Mouse (Mus musculus) forebrain, embryonic 14.5 days (tissue): ENCODE measurements at regions not wholly inside any gene's neighbourhood (a gene's known extent, or its start where the extent isn't known, plus 50 kb on each side); places are given as distances from the start of the nearest gene placed in this dataset.

Experiments
- ATAC-seq: fragments of 200-750 bp; cut with Nextera tagmentation; 2 replicates; pipeline ENCODE4 v1.8.0; 2017; ENCODE audit warnings: mild to moderate bottlenecking, moderate library complexity
- DNase-seq: peaks from one replicate; pipeline ENCODE4 v3.0.0-alpha.2; 2015; ENCODE audit warnings: low spot score
- H3K27ac ChIP-seq: fragments of 300-500 bp; sonication (generic); 2 replicates; pipeline ENCODE4 v1.5.1; 2014; ENCODE audit warnings: low read depth, mild to moderate bottlenecking, control low read depth, low read length, moderate library complexity
- H3K27me3 ChIP-seq: fragments of 300-500 bp; sonication (generic); replicated peaks from 2 replicates; pipeline ENCODE4 v1.6.1; 2014; ENCODE audit warnings: low read length, control low read depth, mixed read lengths; ENCODE audit not compliant: control insufficient read depth, insufficient read depth
- H3K36me3 ChIP-seq: fragments of 300-500 bp; sonication (generic); 2 replicates; pipeline ENCODE4 v1.6.1; 2014; ENCODE audit warnings: low read length, control low read depth; ENCODE audit not compliant: control insufficient read depth, insufficient read depth
- H3K4me1 ChIP-seq: fragments of 300-500 bp; sonication (generic); 2 replicates; pipeline ENCODE4 v1.6.1; 2014; ENCODE audit warnings: antibody characterized with exemption, low read length, control low read depth; ENCODE audit not compliant: control insufficient read depth, insufficient read depth
- H3K4me2 ChIP-seq: fragments of 300-500 bp; sonication (generic); 2 replicates; pipeline ENCODE4 v1.6.1; 2014; ENCODE audit warnings: mild to moderate bottlenecking, control low read depth, low read length
- H3K4me3 ChIP-seq: fragments of 300-500 bp; sonication (generic); 2 replicates; pipeline ENCODE4 v1.5.1; 2014; ENCODE audit warnings: low read depth, low read length, control low read depth
- H3K9ac ChIP-seq: fragments of 300-500 bp; sonication (generic); 2 replicates; pipeline ENCODE4 v1.6.1; 2014; ENCODE audit warnings: mild to moderate bottlenecking, low read length, control low read depth, moderate library complexity
- H3K9me3 ChIP-seq: fragments of 300-500 bp; sonication (generic); replicated peaks from 2 replicates; pipeline ENCODE4 v1.6.1; 2016; ENCODE audit warnings: low read length, control low read depth, mixed read lengths; ENCODE audit not compliant: control insufficient read depth
- WGBS: fragments of 180-500 bp; shearing (Covaris S2); extraction: QIAGEN DNeasy Blood & Tissue Kit; methylation state at CpG from one replicate; pipeline ENCODE4 v1.1.7; 2014; 5-methylcytosine and 5-hydroxymethylcytosine counted together

DNA sequence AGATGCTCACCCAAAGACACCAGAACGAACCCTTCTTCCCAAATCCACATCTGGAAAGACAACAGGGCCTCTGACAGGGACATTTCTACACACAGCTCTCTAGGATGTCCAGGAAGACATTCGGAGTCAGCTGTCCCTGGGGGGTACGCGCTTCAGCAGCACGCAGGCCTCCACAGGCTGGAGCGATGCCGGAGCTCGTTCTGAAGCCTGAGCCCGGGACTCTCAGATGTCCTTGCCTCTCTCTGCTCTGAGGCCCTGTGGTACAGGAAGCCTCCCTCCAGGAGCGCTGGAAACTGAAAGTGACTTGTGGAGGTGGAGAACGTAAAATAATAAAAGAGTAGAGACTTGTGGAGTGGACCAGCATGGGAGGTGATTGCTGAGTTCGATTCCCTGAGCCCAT is 116.8 kb upstream of the 1700021F07Rik start:
- Histone ChIP-seq H3K9ac (0 out of 2 replicates have a peak overlapping the region, but pooled peaks have one; percentile 25), H3K4me2 (no peak overlapping the region), H3K9me3 (no peaks in the 10 kb centered on the region), H3K27ac (peak overlapping the region; percentile 78; the same call in 1 of the 2 replicates), H3K4me3 (no peak overlapping the region), H3K36me3 (no peaks in the 10 kb centered on the region), H3K4me1 (peaks cover 25% of the 10 kb centered on the region), H3K27me3 (no peaks in the 10 kb centered on the region)
- 72% methylated on average over 12 of the region's 12 CpGs for WGBS
- DNase-seq: no peak
- ATAC-seq: no peak

DNA sequence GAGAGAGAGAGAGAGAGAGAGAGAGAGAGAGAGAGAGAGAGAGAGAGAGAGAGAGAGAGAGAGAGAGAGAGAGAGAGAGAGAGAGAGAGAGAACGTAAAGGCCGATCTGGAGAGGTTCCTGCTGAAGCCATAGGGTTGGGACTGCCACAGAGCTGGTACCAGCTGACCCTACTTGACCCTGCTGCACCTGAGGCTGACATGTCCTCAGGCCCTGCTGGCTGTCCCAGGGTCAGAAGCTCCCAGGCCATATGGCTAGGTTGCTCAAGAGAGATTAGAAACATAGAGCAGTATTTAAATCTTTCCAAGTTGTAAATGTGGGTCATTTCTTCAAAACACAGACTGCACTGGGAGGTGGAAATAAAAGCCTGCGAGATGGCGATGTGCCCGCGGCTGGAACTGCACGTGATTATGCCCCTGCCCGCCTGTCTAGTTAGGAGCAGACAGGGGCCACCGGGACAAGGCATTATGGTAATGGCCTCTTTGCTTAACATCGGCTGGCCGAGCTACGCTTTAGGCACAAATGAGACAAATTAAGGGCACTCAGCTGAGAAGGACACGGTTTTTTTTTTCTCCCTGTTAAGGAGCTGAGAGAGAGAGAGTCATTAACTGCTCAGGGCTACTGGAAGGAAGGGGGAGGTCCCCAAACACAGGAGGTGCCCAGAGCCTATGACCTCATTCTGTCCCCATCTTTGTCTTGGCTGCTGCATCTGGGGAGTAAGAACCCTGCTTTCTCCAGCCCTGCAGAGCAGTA is 115.9 kb upstream of the 1700021F07Rik start:
- DNase-seq (peak; percentile 95), ATAC-seq (peak; percentile 91)
- Histone ChIP-seq H3K27ac (peak overlapping the region; percentile 78), H3K36me3 (no peaks in the 10 kb centered on the region), H3K4me1 (peaks cover 25% of the 10 kb centered on the region), H3K9me3 (no peaks in the 10 kb centered on the region), H3K27me3 (no peaks in the 10 kb centered on the region), H3K4me3 (no peak overlapping the region), H3K9ac (no peak overlapping the region; the same call in 1 of the 2 replicates), H3K4me2 (0 out of 2 replicates have a peak overlapping the region, but pooled peaks have one; percentile 9)
- 8% methylated on average over 13 of the region's 13 CpGs for WGBS

DNA sequence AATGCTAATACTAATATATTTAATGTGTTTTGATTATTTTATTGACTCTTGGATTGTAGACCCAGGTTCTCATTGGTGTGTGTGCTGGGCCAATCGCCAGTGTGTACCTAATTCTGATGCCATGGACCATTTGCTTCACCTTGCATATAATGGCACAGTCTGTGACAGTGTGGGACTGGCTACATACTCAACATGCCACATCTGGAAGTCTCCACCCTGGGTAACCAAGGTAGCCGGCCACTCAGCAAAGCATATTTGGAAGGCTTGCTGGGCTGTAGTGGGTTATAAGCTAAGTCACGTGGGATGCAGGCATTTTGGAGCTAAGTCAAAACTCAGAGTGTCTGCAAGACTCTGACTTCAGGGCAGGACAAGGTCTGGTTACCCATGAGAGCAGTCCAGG is 115.3 kb upstream of the 1700021F07Rik start:
- Histone ChIP-seq H3K4me1 (peaks cover 25% of the 10 kb centered on the region), H3K4me2 (0 out of 2 replicates have a peak overlapping the region, but pooled peaks have one; percentile 9), H3K4me3 (no peak overlapping the region), H3K27ac (peak overlapping the region; percentile 78), H3K9me3 (no peaks in the 10 kb centered on the region), H3K9ac (no peak overlapping the region; the same call in 1 of the 2 replicates), H3K36me3 (no peaks in the 10 kb centered on the region), H3K27me3 (no peaks in the 10 kb centered on the region)
- no peak for DNase-seq
- 31% methylated on average over 3 of the region's 3 CpGs for WGBS
- peak; percentile 51 for ATAC-seq

DNA sequence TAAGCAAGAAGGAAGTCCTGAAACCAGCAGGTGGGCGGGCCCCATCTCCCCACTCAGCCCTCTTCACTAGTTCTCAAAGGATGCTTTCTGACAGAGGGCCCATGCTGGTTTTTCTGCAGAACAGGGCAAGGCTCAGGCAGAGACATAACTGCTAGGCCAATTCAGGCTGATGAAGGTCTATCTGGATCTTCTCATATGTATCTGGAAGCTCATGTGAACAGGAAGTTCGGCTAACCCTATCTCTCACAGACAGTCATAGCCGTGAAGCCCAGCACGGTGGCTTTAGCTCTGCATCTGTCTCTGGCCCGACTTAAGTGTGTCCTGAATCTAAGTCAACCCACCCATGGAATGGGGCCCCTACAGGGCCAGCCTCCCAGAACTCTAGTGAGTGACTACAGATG is 113.7 kb upstream of the 1700021F07Rik start:
- Histone ChIP-seq H3K4me2 (no peak overlapping the region), H3K9me3 (no peaks in the 10 kb centered on the region), H3K4me1 (peaks cover 29% of the 10 kb centered on the region), H3K9ac (no peak overlapping the region), H3K27ac (no peak overlapping the region), H3K36me3 (no peaks in the 10 kb centered on the region), H3K4me3 (no peak overlapping the region), H3K27me3 (no peaks in the 10 kb centered on the region)
- ATAC-seq (no peak), DNase-seq (no peak)
- WGBS: 95% methylated on average over 5 of the region's 5 CpGs

DNA sequence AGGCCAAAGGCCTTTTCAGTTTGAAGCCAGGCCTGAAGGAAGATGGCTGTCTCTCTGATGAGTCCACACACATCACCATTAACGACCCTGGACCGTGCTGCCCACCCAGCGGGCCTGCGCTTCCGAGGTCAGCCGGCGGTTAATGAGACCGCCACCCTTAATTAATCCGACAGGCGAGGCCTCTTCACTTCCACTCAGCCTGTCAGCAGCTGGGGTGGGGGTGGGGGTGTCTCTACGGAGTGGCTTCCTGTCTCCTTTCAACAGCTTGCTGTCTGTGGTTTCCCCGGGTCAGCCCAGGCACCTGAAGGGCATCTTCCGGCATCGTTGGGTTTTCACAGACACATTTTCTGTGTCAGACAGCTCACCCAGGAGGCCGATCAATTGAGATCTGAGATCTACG is 113.0 kb upstream of the 1700021F07Rik start:
- Histone ChIP-seq H3K4me3 (no peak overlapping the region), H3K4me1 (peaks cover 35% of the 10 kb centered on the region), H3K9me3 (no peaks in the 10 kb centered on the region), H3K27me3 (no peaks in the 10 kb centered on the region), H3K27ac (no peak overlapping the region), H3K9ac (no peak overlapping the region), H3K36me3 (no peaks in the 10 kb centered on the region), H3K4me2 (no peak overlapping the region)
- DNase-seq: no peak
- WGBS: 29% methylated on average over 16 of the region's 16 CpGs
- ATAC-seq: no peak

DNA sequence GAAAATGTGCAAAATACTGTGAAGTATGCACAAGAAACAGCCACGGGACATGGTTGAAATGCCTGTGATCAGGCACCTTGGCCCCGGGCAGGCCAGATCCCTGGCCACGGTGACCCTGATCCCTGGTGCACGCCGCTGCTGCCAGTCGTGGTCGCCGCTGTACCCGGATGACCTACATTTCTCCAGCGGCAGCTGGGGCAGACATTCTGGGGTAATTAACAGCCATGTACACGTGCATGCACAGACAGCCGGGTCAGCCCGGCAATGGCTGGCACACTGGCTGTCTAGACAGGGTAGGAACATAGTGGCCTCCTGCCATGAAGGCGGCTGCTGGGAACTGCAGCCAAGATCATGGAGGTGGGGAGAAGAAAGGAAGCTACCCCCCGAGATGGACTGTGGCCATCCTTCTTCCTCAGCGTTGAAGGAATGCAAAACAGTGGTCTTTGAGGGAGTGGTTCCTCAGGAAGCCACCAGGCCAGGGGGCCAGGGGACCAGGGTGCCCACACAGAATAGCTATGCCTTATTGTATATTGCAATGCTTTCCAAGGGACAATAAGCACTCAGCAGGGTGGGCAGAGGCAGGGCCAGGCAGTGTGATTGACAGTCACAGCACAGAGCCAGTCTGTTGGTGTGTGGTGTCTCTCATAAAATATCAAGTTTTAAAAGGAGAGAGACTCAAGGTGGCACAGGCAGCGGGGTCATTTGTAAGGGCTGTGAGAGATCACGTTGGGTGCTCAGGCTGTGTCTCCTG is 108.3 kb upstream of the 1700021F07Rik start:
- ATAC-seq (peak; percentile 90), DNase-seq (peak; percentile 84)
- no peak overlapping the region for H3K4me2 ChIP-seq
- H3K27me3 ChIP-seq: no peaks in the 10 kb centered on the region
- H3K27ac ChIP-seq: peak overlapping the region; percentile 66
- no peak overlapping the region for H3K4me3 ChIP-seq
- H3K36me3 ChIP-seq: no peaks in the 10 kb centered on the region
- no peaks in the 10 kb centered on the region for H3K9me3 ChIP-seq
- peaks cover 18% of the 10 kb centered on the region for H3K4me1 ChIP-seq
- H3K9ac ChIP-seq: peak overlapping the region; percentile 17; the same call in 1 of the 2 replicates
- WGBS: 50% methylated on average over 18 of the region's 18 CpGs

DNA sequence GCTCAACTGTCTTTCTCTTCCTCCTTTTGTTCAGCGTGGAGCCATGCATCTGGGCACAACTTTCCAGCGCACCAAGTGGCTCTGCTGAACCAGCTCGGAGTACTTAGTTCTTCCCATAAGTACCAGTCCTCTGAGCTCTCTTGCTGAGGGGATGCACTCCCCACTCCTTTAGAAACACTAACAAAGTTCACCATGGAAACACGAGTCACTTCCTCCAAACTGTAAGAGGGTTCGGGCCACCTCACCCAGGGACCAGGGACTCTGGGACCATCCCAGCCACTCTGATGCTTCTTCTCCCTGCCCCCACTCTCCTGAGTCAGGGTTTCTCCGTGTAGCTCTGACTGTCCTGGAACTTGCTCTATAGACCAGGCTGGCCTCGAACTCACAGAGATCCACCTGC is 107.0 kb upstream of the 1700021F07Rik start:
- WGBS: 80% methylated on average over 7 of the region's 7 CpGs
- H3K27ac ChIP-seq: no peak overlapping the region
- H3K4me3 ChIP-seq: no peak overlapping the region
- H3K9me3 ChIP-seq: no peaks in the 10 kb centered on the region
- H3K4me1 ChIP-seq: peaks cover 13% of the 10 kb centered on the region
- H3K9ac ChIP-seq: no peak overlapping the region
- DNase-seq (no peak), ATAC-seq (no peak)
- no peaks in the 10 kb centered on the region for H3K27me3 ChIP-seq
- no peak overlapping the region for H3K4me2 ChIP-seq
- H3K36me3 ChIP-seq: no peaks in the 10 kb centered on the region

DNA sequence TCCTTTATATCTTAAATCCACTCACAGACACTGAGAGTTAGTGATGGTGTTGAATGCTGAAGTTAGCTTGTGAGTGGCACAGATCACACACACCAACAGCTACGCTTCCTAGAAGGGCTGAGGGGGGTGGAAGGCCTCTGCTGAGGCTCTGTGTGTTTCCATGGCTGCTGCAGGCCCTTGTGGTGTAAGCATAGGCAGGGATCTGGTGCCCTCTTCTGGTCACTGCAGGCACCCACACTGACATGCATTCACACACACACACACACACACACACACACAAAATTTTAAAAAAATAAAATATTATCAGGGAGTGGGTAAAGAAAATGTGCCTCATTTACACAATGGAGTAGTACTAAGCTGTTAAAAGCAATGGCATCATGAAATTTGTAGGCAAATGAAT is 105.5 kb upstream of the 1700021F07Rik start:
- no peaks in the 10 kb centered on the region for H3K9me3 ChIP-seq
- H3K4me2 ChIP-seq: no peak overlapping the region
- H3K9ac ChIP-seq: no peak overlapping the region
- H3K27ac ChIP-seq: no peak overlapping the region
- H3K4me1 ChIP-seq: peaks cover 13% of the 10 kb centered on the region
- no peaks in the 10 kb centered on the region for H3K27me3 ChIP-seq
- 78% methylated on average over 1 of the region's 1 CpGs for WGBS
- peak; percentile 44 for DNase-seq
- no peak overlapping the region for H3K4me3 ChIP-seq
- peak; percentile 37; the same call in 1 of the 2 replicates for ATAC-seq
- H3K36me3 ChIP-seq: no peaks in the 10 kb centered on the region

DNA sequence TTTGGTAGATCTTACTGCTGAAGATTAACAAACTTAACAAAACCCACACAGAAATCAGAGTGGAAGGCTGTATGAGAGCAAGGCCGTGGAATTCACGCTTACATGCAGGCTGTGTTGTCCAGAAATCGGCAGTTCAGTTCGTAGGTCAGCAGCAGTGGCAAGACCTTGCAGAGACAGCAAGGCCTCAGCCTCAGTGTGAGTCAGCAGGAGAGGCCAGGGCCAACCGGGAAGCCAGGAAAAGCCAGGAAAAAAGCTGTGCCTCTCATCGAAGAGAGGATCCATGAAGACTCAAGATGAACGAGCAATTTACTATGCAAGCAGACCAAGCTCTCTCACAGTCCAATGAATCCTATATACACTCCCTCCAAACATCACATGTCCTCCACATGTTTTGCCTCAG is 103.4 kb upstream of the 1700021F07Rik start:
- no peak overlapping the region for H3K4me3 ChIP-seq
- 91% methylated on average over 7 of the region's 7 CpGs for WGBS

More for the DNA sequence above, 103.4 kb upstream of the 1700021F07Rik start:
- Histone ChIP-seq H3K27me3 (no peaks in the 10 kb centered on the region), H3K4me2 (no peak overlapping the region), H3K4me1 (peaks cover 6% of the 10 kb centered on the region), H3K9ac (no peak overlapping the region), H3K27ac (no peak overlapping the region), H3K36me3 (no peaks in the 10 kb centered on the region), H3K9me3 (no peaks in the 10 kb centered on the region)
- DNase-seq: no peak
- ATAC-seq: no peak
